Mouse (Mus musculus): ENCODE measurements at regions not wholly inside any gene's neighbourhood (a gene's known extent, or its start where the extent isn't known, plus 50 kb on each side); places are given as distances from the start of the nearest gene placed in this dataset.

GRCm38 (mm10) chr4:54161337-54161993 is 335.6 kb downstream of the Tmem38b start:
- DNase-seq (ENCODE audit: low spot score in 2 of 2): no peak

- DNase-seq (ENCODE audit: low spot score in 2 of 2): no peak
Observed at GRCm38 (mm10) chr4:54162308-54162707, 336.5 kb downstream of the Tmem38b start.

GRCm38 (mm10) chr4:54170202-54170931 is 344.5 kb downstream of the Tmem38b start:
- DNase-seq (ENCODE audit: low spot score in 2 of 2): no peak

GRCm38 (mm10) chr4:54184213-54184612 is 358.4 kb downstream of the Tmem38b start:
- no peak for DNase-seq (ENCODE audit: low spot score in 2 of 2)

- DNase-seq (ENCODE audit: low spot score in 2 of 2): no peak
Observed at GRCm38 (mm10) chr4:54195734-54196133, 369.9 kb downstream of the Tmem38b start.

DNA sequence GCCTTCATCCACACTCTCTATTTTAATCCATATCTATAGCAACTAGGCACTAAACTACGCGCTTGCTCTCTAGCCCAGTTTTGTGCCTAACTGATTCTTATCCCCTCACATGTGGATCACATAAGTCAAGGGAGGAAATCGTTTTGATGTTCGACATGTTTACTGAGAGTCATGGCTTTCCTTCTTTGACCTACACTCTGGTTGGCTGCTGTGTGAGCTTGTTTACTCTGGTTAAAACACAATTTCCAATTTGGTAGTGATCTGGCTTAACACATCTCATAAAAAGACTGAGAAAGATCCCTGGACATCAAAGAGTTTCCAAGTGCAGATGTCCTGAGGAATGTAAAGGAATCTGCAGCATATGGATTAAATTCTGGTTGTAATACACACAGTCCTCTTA is 376.6 kb downstream of the Tmem38b start:
- no peak for DNase-seq (ENCODE audit: low spot score in 2 of 2)

DNA sequence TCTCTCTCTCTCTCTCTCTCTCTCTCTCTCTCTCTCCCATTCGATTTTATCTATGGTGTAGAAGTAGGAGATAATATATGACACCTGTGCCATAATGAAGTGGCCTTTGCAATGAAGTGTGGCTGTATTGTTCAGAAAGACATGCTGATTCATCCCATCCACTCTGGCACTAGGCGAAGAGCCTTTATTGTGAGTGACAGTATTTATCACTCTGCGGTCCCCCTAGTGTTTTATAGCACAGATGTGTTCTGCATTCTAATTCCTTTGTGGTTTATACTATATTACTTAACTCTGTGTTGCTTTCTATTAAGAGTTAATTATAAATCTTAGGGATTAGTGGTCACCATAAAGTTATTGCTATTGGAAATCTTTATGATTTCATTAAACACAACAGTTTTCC is 398.7 kb downstream of the Tmem38b start:
- DNase-seq (ENCODE audit: low spot score in 2 of 2): no peak

Data from spleen, postnatal 10 days (tissue).